Mouse (Mus musculus) layer of hippocampus, postnatal 25 days (tissue): ENCODE measurements around the gene Ralgps1. TPM values are rescaled to one million over a fixed set of nuclear protein-coding genes. Genes with fewer than 3 reads are reported as not detected.
"Not testable (repeated sequence)": the region's sequence is repeated elsewhere in the genome, so short reads cannot be mapped to it uniquely, and the experiment has no call there.

Experiments
- DNase-seq, 2 experiments: peaks; one replicate each; pipeline ENCODE4 v3.0.0; 2022; ENCODE audit warnings: mixed read lengths in 2 of 2, low spot score in 1 of 2; ENCODE audit errors: extremely low spot score in 1 of 2
- total RNA-seq, 2 experiments: library from RNA; stranded (reverse); gene quantifications; 2 replicates each; pipeline ENCODE4 v1.2.3; 2021

Gene Ralgps1
- total RNA-seq, 2 experiments from 2014 or later: 53.9 to 63.2 TPM

GRCm38 (mm10) chr2:33156283-33156781 is 215.0 kb downstream of the Ralgps1 start:
- DNase-seq: no peak

- DNase-seq: peak; percentile 66 to 83
Observed at GRCm38 (mm10) chr2:33154751-33155372, 216.4 kb downstream of the Ralgps1 start.

GRCm38 (mm10) chr2:33146994-33147393 is 224.3 kb downstream of the Ralgps1 start:
- DNase-seq: no peak

GRCm38 (mm10) chr2:33143292-33143691 is 228.0 kb downstream of the Ralgps1 start:
- DNase-seq: no peak

GRCm38 (mm10) chr2:33138491-33138890 is 232.8 kb downstream of the Ralgps1 start:
- DNase-seq: no peak

- DNase-seq: no peak
Observed at GRCm38 (mm10) chr2:33137731-33138130, 233.6 kb downstream of the Ralgps1 start.

- no peak for DNase-seq
Observed at GRCm38 (mm10) chr2:33137244-33137643, 234.0 kb downstream of the Ralgps1 start.

GRCm38 (mm10) chr2:33136366-33136765 is 234.9 kb downstream of the Ralgps1 start:
- DNase-seq: no peak

GRCm38 (mm10) chr2:33134766-33135490 is 236.4 kb downstream of the Ralgps1 start:
- no peak for DNase-seq

GRCm38 (mm10) chr2:33132306-33132705 is 239.0 kb downstream of the Ralgps1 start:
- DNase-seq: no peak

- DNase-seq: peak; percentile 38 to 43
Observed at GRCm38 (mm10) chr2:33131500-33132092, 239.7 kb downstream of the Ralgps1 start, which contains the start of gene Garnl3. TSS of gene Garnl3 (minus strand) at chr2:33131654.

- peak; percentile 80 to 81 for DNase-seq
Observed at GRCm38 (mm10) chr2:33130526-33131483, 240.5 kb downstream of the Ralgps1 start.

- no peak for DNase-seq
Observed at GRCm38 (mm10) chr2:33130141-33130525, 241.2 kb downstream of the Ralgps1 start.

- no peak for DNase-seq
Observed at GRCm38 (mm10) chr2:33129696-33130095, 241.6 kb downstream of the Ralgps1 start.

- DNase-seq: no peak
Observed at GRCm38 (mm10) chr2:33129005-33129404, 242.3 kb downstream of the Ralgps1 start.

GRCm38 (mm10) chr2:33127271-33127670 is 244.0 kb downstream of the Ralgps1 start:
- DNase-seq: no peak

GRCm38 (mm10) chr2:33122856-33123255 is 248.4 kb downstream of the Ralgps1 start:
- DNase-seq: no peak

- no peak for DNase-seq
Observed at GRCm38 (mm10) chr2:33100536-33100935, 270.8 kb downstream of the Ralgps1 start.

- not testable (repeated sequence) for DNase-seq
Observed at GRCm38 (mm10) chr2:33097326-33097725, 274.0 kb downstream of the Ralgps1 start.

- no peak for DNase-seq
Observed at GRCm38 (mm10) chr2:33095221-33095671, 276.0 kb downstream of the Ralgps1 start.
